Mouse (Mus musculus) heart, embryonic 14.5 days (tissue): ENCODE measurements at regions not wholly inside any gene's neighbourhood (a gene's known extent, or its start where the extent isn't known, plus 50 kb on each side); places are given as distances from the start of the nearest gene placed in this dataset.

Experiments used
- ATAC-seq: fragments of 200-750 bp; cut with Nextera tagmentation; 2 replicates; pipeline ENCODE4 v1.8.0; 2017; ENCODE audit warnings: low read depth, moderate TSS enrichment; ENCODE audit not compliant: insufficient number of reproducible peaks, insufficient read depth, low FRiP score
- H3K27ac ChIP-seq, 2 experiments: fragments of 200-500 bp in 1 of 2; fragments of 300-500 bp in 1 of 2; sonication (generic) in 1 of 2; replicated peaks in 1 of 2; 2 replicates each; pipeline ENCODE4 v1.5.1; 2012 to 2014; ENCODE audit warnings: low read depth in 2 of 2, low read length in 2 of 2, control low read depth in 1 of 2, mild to moderate bottlenecking in 1 of 2, mixed read lengths in 1 of 2; ENCODE audit not compliant: control insufficient read depth in 1 of 2, insufficient read depth in 1 of 2
- H3K27me3 ChIP-seq: fragments of 300-500 bp; sonication (generic); 2 replicates; pipeline ENCODE4 v1.6.1; 2014; ENCODE audit warnings: mild to moderate bottlenecking, low read length, control low read depth; ENCODE audit not compliant: control insufficient read depth, insufficient read depth
- H3K36me3 ChIP-seq: fragments of 300-500 bp; sonication (generic); 2 replicates; pipeline ENCODE4 v1.6.1; 2014; ENCODE audit warnings: mild to moderate bottlenecking, control low read depth, low read length, mixed read lengths; ENCODE audit not compliant: control insufficient read depth, insufficient read depth
- H3K4me1 ChIP-seq, 2 experiments: fragments of 200-500 bp in 1 of 2; fragments of 300-500 bp in 1 of 2; sonication (generic) in 1 of 2; 2 replicates each; pipeline ENCODE4 v1.6.1; 2012 to 2014; ENCODE audit warnings: low read length in 2 of 2, control low read depth in 1 of 2, mixed read lengths in 1 of 2; ENCODE audit not compliant: control insufficient read depth in 2 of 2, insufficient read depth in 2 of 2
- H3K4me2 ChIP-seq: fragments of 300-500 bp; sonication (generic); 2 replicates; pipeline ENCODE4 v1.6.1; 2014; ENCODE audit warnings: mild to moderate bottlenecking, low read length
- H3K4me3 ChIP-seq, 2 experiments: fragments of 200-500 bp in 1 of 2; fragments of 300-500 bp in 1 of 2; sonication (generic) in 1 of 2; 2 replicates each; pipeline ENCODE4 v1.5.1; 2012 to 2014; ENCODE audit warnings: low read length in 2 of 2, mild to moderate bottlenecking in 2 of 2, control low read depth in 1 of 2, low read depth in 1 of 2, moderate library complexity in 1 of 2; ENCODE audit not compliant: control insufficient read depth in 1 of 2, insufficient read depth in 1 of 2
- H3K9ac ChIP-seq: fragments of 300-500 bp; sonication (generic); 2 replicates; pipeline ENCODE4 v1.6.1; 2014; ENCODE audit warnings: mild to moderate bottlenecking, low read length
- H3K9me3 ChIP-seq: fragments of 300-500 bp; sonication (generic); 2 replicates; pipeline ENCODE4 v1.6.1; 2016; ENCODE audit warnings: low read length, control low read depth; ENCODE audit not compliant: control insufficient read depth
- WGBS: fragments of 180-500 bp; shearing (Covaris S2); extraction: QIAGEN DNeasy Blood & Tissue Kit; methylation state at CpG from one replicate; pipeline ENCODE4 v1.1.7; 2014; 5-methylcytosine and 5-hydroxymethylcytosine counted together

- Histone ChIP-seq H3K27me3 (no peaks in the 10 kb centered on the region), H3K4me2 (no peak overlapping the region), H3K9ac (no peak overlapping the region), H3K4me1 (peaks cover 0 to 2% of the 10 kb centered on the region in 2 experiments; a peak in 1 of 4 replicates), H3K9me3 (no peaks in the 10 kb centered on the region), H3K36me3 (no peaks in the 10 kb centered on the region), H3K27ac (no peak overlapping the region), H3K4me3 (no peak overlapping the region)
- 70% methylated on average over 6 of the region's 6 CpGs for WGBS
- ATAC-seq = no peak
Measured at GRCm38 (mm10) chr16:9279726-9280125, 449.8 kb downstream of the 1810013L24Rik start.

GRCm38 (mm10) chr16:9280431-9280830, 450.5 kb downstream of the 1810013L24Rik start:
- Histone ChIP-seq H3K4me1 (peaks cover 0 to 2% of the 10 kb centered on the region in 2 experiments; a peak in 1 of 4 replicates), H3K9me3 (no peaks in the 10 kb centered on the region), H3K36me3 (no peaks in the 10 kb centered on the region), H3K27ac (no peak overlapping the region), H3K9ac (no peak overlapping the region), H3K27me3 (no peaks in the 10 kb centered on the region), H3K4me3 (no peak overlapping the region), H3K4me2 (no peak overlapping the region)
- no peak for ATAC-seq
- 73% methylated on average over 4 of the region's 4 CpGs for WGBS

GRCm38 (mm10) chr16:9280931-9281330, 451.0 kb downstream of the 1810013L24Rik start:
- no peak overlapping the region for H3K4me3 ChIP-seq
- 19% methylated on average over 5 of the region's 5 CpGs for WGBS
- no peak for ATAC-seq

GRCm38 (mm10) chr16:9284423-9284822, 454.5 kb downstream of the 1810013L24Rik start:
- ATAC-seq = no peak
- Histone ChIP-seq H3K9ac (no peak overlapping the region), H3K4me1 (peaks cover 0 to 2% of the 10 kb centered on the region in 2 experiments; a peak in 1 of 4 replicates), H3K36me3 (no peaks in the 10 kb centered on the region), H3K4me3 (no peak overlapping the region), H3K27me3 (no peaks in the 10 kb centered on the region), H3K4me2 (no peak overlapping the region), H3K27ac (no peak overlapping the region), H3K9me3 (no peaks in the 10 kb centered on the region; the same call in 1 of the 2 replicates)
- 42% methylated on average over 3 of the region's 3 CpGs for WGBS

More at GRCm38 (mm10) chr16:9280931-9281330, 451.0 kb downstream of the 1810013L24Rik start:
- Histone ChIP-seq H3K36me3 (no peaks in the 10 kb centered on the region), H3K27me3 (no peaks in the 10 kb centered on the region), H3K4me2 (no peak overlapping the region), H3K27ac (no peak overlapping the region), H3K9me3 (no peaks in the 10 kb centered on the region), H3K4me1 (peaks cover 0 to 2% of the 10 kb centered on the region in 2 experiments; a peak in 1 of 4 replicates), H3K9ac (no peak overlapping the region)

GRCm38 (mm10) chr16:9285921-9286320, 456.0 kb downstream of the 1810013L24Rik start:
- no peaks in the 10 kb centered on the region for H3K36me3 ChIP-seq
- no peaks in the 10 kb centered on the region; the same call in 1 of the 2 replicates for H3K9me3 ChIP-seq
- no peak overlapping the region for H3K4me2 ChIP-seq
- WGBS = 80% methylated on average over 1 of the region's 1 CpGs
- ATAC-seq = no peak
- peaks cover 0 to 1% of the 10 kb centered on the region in 2 experiments; a peak in 1 of 4 replicates for H3K4me1 ChIP-seq
- H3K27me3 ChIP-seq = no peaks in the 10 kb centered on the region
- H3K9ac ChIP-seq = no peak overlapping the region
- H3K27ac ChIP-seq = no peak overlapping the region
- H3K4me3 ChIP-seq = no peak overlapping the region

GRCm38 (mm10) chr16:9287557-9287956, 457.7 kb downstream of the 1810013L24Rik start:
- no peak overlapping the region for H3K9ac ChIP-seq
- H3K9me3 ChIP-seq = no peaks in the 10 kb centered on the region; the same call in 1 of the 2 replicates
- WGBS = 71% methylated on average over 6 of the region's 6 CpGs
- H3K27ac ChIP-seq = no peak overlapping the region
- H3K4me2 ChIP-seq = no peak overlapping the region
- no peaks in the 10 kb centered on the region for H3K36me3 ChIP-seq
- ATAC-seq = no peak
- no peak overlapping the region for H3K4me3 ChIP-seq
- no peaks in the 10 kb centered on the region for H3K4me1 ChIP-seq
- H3K27me3 ChIP-seq = no peaks in the 10 kb centered on the region

GRCm38 (mm10) chr16:9291356-9292020, 461.6 kb downstream of the 1810013L24Rik start:
- no peak for ATAC-seq
- WGBS = 57% methylated on average over 4 of the region's 4 CpGs
- Histone ChIP-seq H3K4me2 (no peak overlapping the region), H3K27me3 (no peaks in the 10 kb centered on the region), H3K4me1 (no peaks in the 10 kb centered on the region), H3K4me3 (no peak overlapping the region), H3K27ac (no peak overlapping the region), H3K9ac (no peak overlapping the region), H3K36me3 (no peaks in the 10 kb centered on the region), H3K9me3 (no peaks in the 10 kb centered on the region; the same call in 1 of the 2 replicates)

- 80% methylated on average over 4 of the region's 4 CpGs for WGBS
- no peaks in the 10 kb centered on the region for H3K9me3 ChIP-seq
- H3K9ac ChIP-seq = no peak overlapping the region
- H3K27me3 ChIP-seq = no peaks in the 10 kb centered on the region
- no peaks in the 10 kb centered on the region for H3K36me3 ChIP-seq
- no peak overlapping the region for H3K27ac ChIP-seq
- no peak overlapping the region for H3K4me2 ChIP-seq
- no peak overlapping the region for H3K4me3 ChIP-seq
- H3K4me1 ChIP-seq = no peaks in the 10 kb centered on the region
- no peak for ATAC-seq
Measured at GRCm38 (mm10) chr16:9303134-9303533, 473.2 kb downstream of the 1810013L24Rik start.
